Mouse (Mus musculus) C2C12 (cell line): ENCODE data around the gene Matn1. TPM values are rescaled to one million over a fixed set of nuclear protein-coding genes. Genes with fewer than 3 reads are reported as not detected.

Experiments used
- H3K27me3 ChIP-seq: one replicate; pipeline ENCODE4 v1.6.1; 2011; ENCODE audit not compliant: control insufficient read depth, insufficient read depth, insufficient read length
- H3K36me3 ChIP-seq: one replicate; pipeline ENCODE4 v1.6.1; 2011; ENCODE audit not compliant: control insufficient read depth, insufficient read depth
- H3K4me3 ChIP-seq: one replicate; pipeline ENCODE4 v1.5.1; 2011; ENCODE audit warnings: mild to moderate bottlenecking, control low read depth; ENCODE audit not compliant: poor library complexity, insufficient read depth, severe bottlenecking
- H3K79me2 ChIP-seq: one replicate; pipeline ENCODE4 v1.6.1; 2011; ENCODE audit not compliant: control insufficient read depth, insufficient read depth
- H3K79me3 ChIP-seq: one replicate; pipeline ENCODE4 v1.6.1; 2011; ENCODE audit warnings: low read depth, control low read depth
- H3ac ChIP-seq: one replicate; pipeline ENCODE3; 2011; ENCODE audit warnings: low read depth; ENCODE audit not compliant: control insufficient read depth, insufficient read length
- CEBPB ChIP-seq: IDR thresholded peaks from one replicate; pipeline ENCODE4 v1.6.1; 2011; ENCODE audit warnings: low read depth, mild to moderate bottlenecking, control low read depth, moderate library complexity
- CTCF ChIP-seq: IDR thresholded peaks from one replicate; pipeline ENCODE4 v1.5.1; 2011; ENCODE audit not compliant: control insufficient read depth, insufficient read depth, insufficient read length
- MAX ChIP-seq: IDR thresholded peaks from one replicate; pipeline ENCODE4 v1.6.1; 2011; ENCODE audit warnings: mild to moderate bottlenecking, control low read depth
- MYOD1 ChIP-seq: IDR thresholded peaks from one replicate; pipeline ENCODE4 v1.6.1; 2011; ENCODE audit warnings: low read depth; ENCODE audit not compliant: control insufficient read depth, insufficient read length
- MYOG ChIP-seq: IDR thresholded peaks from one replicate; pipeline ENCODE4 v1.6.1; 2011; ENCODE audit not compliant: control insufficient read depth, insufficient read length; ENCODE audit errors: extremely low read depth
- polyA plus RNA-seq: library from polyadenylated mRNA; unstranded; fragments of >200 nt; fragmentation: generic; extraction: Trizol; gene quantifications from one replicate; pipeline ENCODE4 v1.2.1, GENCODE M21; 2012; ENCODE audit warnings: missing spikeins

Gene Matn1
- polyA plus RNA-seq, 1 experiment, result not detected

- Histone ChIP-seq H3K27me3 (no peaks in the 10 kb centered on the region), H3K36me3 (no peaks in the 10 kb centered on the region), H3K79me2 (no peaks in the 10 kb centered on the region), H3K79me3 (no peaks in the 10 kb centered on the region), H3ac (no peak overlapping the region), H3K4me3 (no peak overlapping the region)
- TF ChIP-seq CTCF (no peak), MYOG (no peak)
These were observed 55.8 kb downstream of the Matn1 start for GRCm38 (mm10) chr4:130999744-131000527.

- no peak for TF ChIP-seq MAX
- no peak for TF ChIP-seq CEBPB
- TF ChIP-seq MYOG, result no peak
- TF ChIP-seq MYOD1, result no peak
- no peak for TF ChIP-seq CTCF
- Histone ChIP-seq H3ac (no peak overlapping the region), H3K79me3 (no peaks in the 10 kb centered on the region), H3K4me3 (no peak overlapping the region), H3K27me3 (no peaks in the 10 kb centered on the region), H3K79me2 (no peaks in the 10 kb centered on the region), H3K36me3 (no peaks in the 10 kb centered on the region)
These were observed 56.5 kb downstream of the Matn1 start for GRCm38 (mm10) chr4:131000614-131001178.

Other genes with a start within 250 kb of the Matn1 start
- gene Sdc3, start 151.8 kb upstream of the Matn1 start, polyA plus RNA-seq, result 63.6 TPM
- gene Laptm5, start 31.3 kb upstream of the Matn1 start, polyA plus RNA-seq, result 0.08 TPM